ENCODE assay signal across 18 mouse cellular contexts in genomic region chr1:57561517-57561916, GRCm38 (mm10).
"Had no signal": no experiment of that assay in that cellular context is flagged by ENCODE, and none has a peak within 500 bp of the region (broad histone marks: within the 10 kb centered on the region; RNA-seq: fewer than 3 reads in every experiment).

No protein-coding gene starts in this region.

- H3K9me3 ChIP-seq: midbrain, embryonic 12.5 days; midbrain, embryonic 15.5 days had no signal

- H3K9ac ChIP-seq: liver, embryonic 14.5 days; liver, postnatal 0 days; lung, embryonic 14.5 days; midbrain, embryonic 12.5 days; midbrain, embryonic 15.5 days had no signal

- H3K36me3 ChIP-seq: midbrain, embryonic 12.5 days; midbrain, embryonic 15.5 days had no signal

- H3K27me3 ChIP-seq: midbrain, embryonic 12.5 days; midbrain, embryonic 15.5 days had no signal

- H3K4me1 ChIP-seq: midbrain, embryonic 12.5 days; midbrain, embryonic 15.5 days had no signal

- H3K4me3 ChIP-seq: layer of hippocampus, adult 2 months; left cerebral cortex, adult 2 months; midbrain, embryonic 12.5 days; midbrain, embryonic 15.5 days had no signal

- H3K27ac ChIP-seq: kidney, postnatal 0 days; layer of hippocampus, adult 2 months; left cerebral cortex, adult 2 months; liver, embryonic 14.5 days; macrophage; midbrain, embryonic 12.5 days; midbrain, embryonic 15.5 days; stomach, postnatal 0 days had no signal

- H3K4me2 ChIP-seq: liver, embryonic 11.5 days; lung, embryonic 14.5 days; midbrain, embryonic 12.5 days; midbrain, embryonic 15.5 days had no signal

- DNase-seq: kidney, adult 9 months; kidney, postnatal 25 days; layer of hippocampus, adult 9-11 months; liver, postnatal 0 days; lung, embryonic 14.5 days; thymus, adult 2 months; thymus, postnatal 14 days; thymus, postnatal 4 days had no signal

- ATAC-seq: liver, postnatal 0 days; lung, postnatal 0 days; midbrain, embryonic 15.5 days had no signal
